In genomic region chr2:170817112-170817703, GRCm38 (mm10) we compare ENCODE assay signal across 22 mouse cellular contexts.
DNase-seq lines count a peak whose midpoint lies in the region; ATAC-seq lines count a peak whose summit lies in the region.
"Had no signal": no experiment of that assay in that cellular context is flagged by ENCODE, and none has a peak within 500 bp of the region (broad histone marks: within the 10 kb centered on the region; RNA-seq: fewer than 3 reads in every experiment).

No protein-coding gene starts in this region.

- no peak overlapping the region for H3K9ac ChIP-seq in lung, embryonic 15.5 days
- H3K9ac ChIP-seq: embryonic facial prominence, embryonic 13.5 days; embryonic facial prominence, embryonic 15.5 days; forebrain, embryonic 13.5 days had no signal

- H3K27ac ChIP-seq in lung, embryonic 15.5 days, result peak overlapping the region; percentile 29; the same call in 1 of the 2 replicates
- H3K27ac ChIP-seq: embryonic facial prominence, embryonic 13.5 days; embryonic facial prominence, embryonic 15.5 days; forebrain, embryonic 10.5 days; forebrain, embryonic 13.5 days had no signal

- no peaks in the 10 kb centered on the region for H3K9me3 ChIP-seq in lung, embryonic 15.5 days
- H3K9me3 ChIP-seq in megakaryocyte, embryonic 14.5 days, result peaks cover 71% of the 10 kb centered on the region
- H3K9me3 ChIP-seq: embryonic facial prominence, embryonic 15.5 days had no signal

- WGBS in lung, embryonic 15.5 days, result 27% methylated on average over 4 of the region's 4 CpGs

- ATAC-seq in lung, embryonic 15.5 days (ENCODE audit: borderline replicate concordance, extremely low read depth, low FRiP score, low TSS enrichment), result peak; percentile 75
- no peak for ATAC-seq in megakaryocyte, adult 5-6 weeks (ENCODE audit: poor library complexity, severe bottlenecking)
- ATAC-seq: forebrain, embryonic 13.5 days; forebrain, embryonic 16.5 days had no signal

- H3K4me3 ChIP-seq in lung, embryonic 15.5 days, result no peak overlapping the region
- peak overlapping the region; percentile 56 for H3K4me3 ChIP-seq in megakaryocyte, embryonic 14.5 days (replicated peaks)
- H3K4me3 ChIP-seq: embryonic facial prominence, embryonic 13.5 days; embryonic facial prominence, embryonic 15.5 days; erythroblast, embryonic 14.5 days; forebrain, embryonic 10.5 days; forebrain, embryonic 13.5 days had no signal

- no peak overlapping the region for H3K4me2 ChIP-seq in lung, embryonic 15.5 days
- H3K4me2 ChIP-seq: embryonic facial prominence, embryonic 13.5 days; embryonic facial prominence, embryonic 15.5 days; forebrain, embryonic 13.5 days had no signal

- H3K27me3 ChIP-seq in lung, embryonic 15.5 days, result no peaks in the 10 kb centered on the region
- H3K27me3 ChIP-seq in megakaryocyte, embryonic 14.5 days (replicated peaks), result no peaks in the 10 kb centered on the region
- H3K27me3 ChIP-seq: embryonic facial prominence, embryonic 13.5 days; embryonic facial prominence, embryonic 15.5 days; forebrain, embryonic 13.5 days had no signal

- H3K36me3 ChIP-seq in lung, embryonic 15.5 days, result no peaks in the 10 kb centered on the region
- no peaks in the 10 kb centered on the region for H3K36me3 ChIP-seq in megakaryocyte, embryonic 14.5 days (replicated peaks; ENCODE audit: low read length)
- H3K36me3 ChIP-seq: embryonic facial prominence, embryonic 13.5 days; embryonic facial prominence, embryonic 15.5 days; forebrain, embryonic 10.5 days had no signal

- H3K4me1 ChIP-seq in lung, embryonic 15.5 days, result peaks cover 11% of the 10 kb centered on the region; the same call in 1 of the 2 replicates
- no peaks in the 10 kb centered on the region for H3K4me1 ChIP-seq in megakaryocyte, embryonic 14.5 days
- H3K4me1 ChIP-seq: embryonic facial prominence, embryonic 13.5 days; embryonic facial prominence, embryonic 15.5 days; forebrain, embryonic 10.5 days; forebrain, embryonic 13.5 days had no signal

- DNase-seq in heart, adult 11 months, result peak; percentile 51
- no peak for DNase-seq in heart, adult 9 months (ENCODE audit: low spot score in 2 of 2)
- no peak for DNase-seq in lung, postnatal 4 days
- DNase-seq: adrenal gland, adult 2 months; adrenal gland, postnatal 10 days; adrenal gland, postnatal 25 days; cerebellum, adult 11 months; cerebellum, adult 18-20 months; cerebellum, adult 8-10 months; cerebellum, adult 9-11 months; cerebellum, postnatal 14 days; cerebellum, postnatal 36 days; embryo, embryonic 11 days had no signal
